Mouse (Mus musculus) cortical plate, adult 2 months (tissue): ENCODE measurements around the gene Noct.

Experiments used
- CTCF ChIP-seq: fragments of 200-500 bp; IDR thresholded peaks from 2 replicates; pipeline ENCODE4 v1.5.1; 2011; ENCODE audit warnings: mild to moderate bottlenecking, control low read depth, low read length; ENCODE audit not compliant: insufficient read depth; ENCODE audit errors: extremely low read depth
- POLR2A ChIP-seq: fragments of 200-500 bp; IDR thresholded peaks from 2 replicates; pipeline ENCODE4 v1.6.1; 2011; ENCODE audit warnings: mild to moderate bottlenecking, low read length, control low read depth; ENCODE audit not compliant: insufficient read depth; ENCODE audit errors: extremely low read depth

GRCm38 (mm10) chr3:51208633-51209032 lies 15.6 kb upstream of the Noct start:
- TF ChIP-seq CTCF: no peak
- TF ChIP-seq POLR2A: no peak
